Mouse (Mus musculus) heart, postnatal 4 days (tissue): ENCODE measurements around the gene Rbm3. TPM values are rescaled to one million over a fixed set of nuclear protein-coding genes. Genes with fewer than 3 reads are reported as not detected.
A peak's percentile ranks its signal among the peaks of the same experiment; 100 is the strongest.
"Not testable (repeated sequence)": the region's sequence is repeated elsewhere in the genome, so short reads cannot be mapped to it uniquely, and the experiment has no call there.

Experiments
- DNase-seq: peaks from one replicate; pipeline ENCODE4 v3.0.0; 2021
- total RNA-seq, 2 experiments: library from RNA; stranded (reverse); gene quantifications; 2 replicates each; pipeline ENCODE4 v1.2.3; 2021

Rbm3 gene
- total RNA-seq, 2 experiments from 2014 or later = 471 to 553 TPM

- no peak for DNase-seq
Measured at GRCm38 (mm10) chrX:8125235-8125634, 20.4 kb downstream of the Rbm3 start.

- no peak for DNase-seq
Measured at GRCm38 (mm10) chrX:8123821-8124470, 21.7 kb downstream of the Rbm3 start.

- DNase-seq = no peak
Measured at GRCm38 (mm10) chrX:8117264-8117663, 28.4 kb downstream of the Rbm3 start.

GRCm38 (mm10) chrX:8115275-8115674 is 30.4 kb downstream of the Rbm3 start:
- DNase-seq = no peak

GRCm38 (mm10) chrX:8105019-8105418 is 40.7 kb downstream of the Rbm3 start:
- no peak for DNase-seq

- DNase-seq = no peak
Measured at GRCm38 (mm10) chrX:8102213-8102668, 43.4 kb downstream of the Rbm3 start.

- DNase-seq = no peak
Measured at GRCm38 (mm10) chrX:8101017-8101416, 44.7 kb downstream of the Rbm3 start.

- no peak for DNase-seq
Measured at GRCm38 (mm10) chrX:8099435-8099834, 46.2 kb downstream of the Rbm3 start.

- peak; percentile 97 for DNase-seq
Measured at GRCm38 (mm10) chrX:8096787-8097242, 48.9 kb downstream of the Rbm3 start.

- DNase-seq = peak; percentile 92
Measured at GRCm38 (mm10) chrX:8096068-8096786, 49.5 kb downstream of the Rbm3 start.

GRCm38 (mm10) chrX:8095546-8095945 is 50.1 kb downstream of the Rbm3 start:
- DNase-seq = no peak

GRCm38 (mm10) chrX:8090954-8091347 is 54.7 kb downstream of the Rbm3 start:
- not testable (repeated sequence) for DNase-seq

GRCm38 (mm10) chrX:8090346-8090953 is 55.2 kb downstream of the Rbm3 start, which contains the start of gene Was:
Gene Was, minus strand, starts transcription at chrX:8090498.
- DNase-seq = no peak

- no peak for DNase-seq
Measured at GRCm38 (mm10) chrX:8089746-8090145, 55.9 kb downstream of the Rbm3 start.

Other genes starting within 250 kb of the Rbm3 start
- 10 to 100 TPM; 35.0 to 37.7 TPM for gene Pqbp1, start 246.6 kb downstream of the Rbm3 start, total RNA-seq
- gene Timm17b, start 246.5 kb downstream of the Rbm3 start, total RNA-seq = 10 to 100 TPM; 57.3 to 61.3 TPM
- not detected for gene Gm10491, start 238.0 kb downstream of the Rbm3 start, total RNA-seq
- not detected for gene Gm10490, start 236.3 kb downstream of the Rbm3 start, total RNA-seq
- gene Pcsk1n, start 226.1 kb downstream of the Rbm3 start, total RNA-seq = not detected
- not detected for gene Eras, start 217.3 kb downstream of the Rbm3 start, total RNA-seq
- gene Hdac6, start 198.0 kb downstream of the Rbm3 start, total RNA-seq = 10 to 100 TPM; 30.3 to 32.8 TPM
- under 1 TPM in 1 of 2 experiments, not detected in 1; 0.14 TPM for gene Gata1, start 167.8 kb downstream of the Rbm3 start, total RNA-seq
- not detected for gene Glod5, start 127.4 kb downstream of the Rbm3 start, total RNA-seq
- gene Suv39h1, start 71.1 kb downstream of the Rbm3 start, total RNA-seq = 10 to 100 TPM; 16.3 to 16.4 TPM
- gene Was, start 55.4 kb downstream of the Rbm3 start, total RNA-seq = 1 to 10 TPM; 1.5 to 2.1 TPM
- 10 to 100 TPM; 74.1 to 79.1 TPM for gene Wdr13, start 13.0 kb downstream of the Rbm3 start, total RNA-seq
- 1 to 10 TPM; 5.9 to 7.1 TPM for gene Tbc1d25, start 30.3 kb upstream of the Rbm3 start, total RNA-seq
- gene Ebp, start 47.6 kb upstream of the Rbm3 start, total RNA-seq = 10 to 100 TPM; 21.0 to 23.8 TPM
- gene Porcn, start 60.6 kb upstream of the Rbm3 start, total RNA-seq = 1 to 10 TPM; 2.0 to 2.7 TPM
- 10 to 100 TPM; 14.6 to 15.6 TPM for gene Ftsj1, start 106.5 kb upstream of the Rbm3 start, total RNA-seq
- 1 to 10 TPM; 2.5 to 3.2 TPM for gene Slc38a5, start 125.3 kb upstream of the Rbm3 start, total RNA-seq
- not detected for gene Ssxb10, start 181.5 kb upstream of the Rbm3 start, total RNA-seq
- not detected for gene Ssxb9, start 221.1 kb upstream of the Rbm3 start, total RNA-seq